14 mouse cellular contexts compared by ENCODE assay signal in genomic region chr5:77269399-77269798, GRCm38 (mm10). TPM values are rescaled to one million over a fixed set of nuclear protein-coding genes. Genes with fewer than 3 reads are reported as not detected.
DNase-seq lines count a peak whose midpoint lies in the region; ATAC-seq and TF ChIP-seq lines count a peak whose summit lies in the region.
"Had no signal": no experiment of that assay in that cellular context is flagged by ENCODE, and none has a peak within 500 bp of the region (broad histone marks: within the 10 kb centered on the region; RNA-seq: fewer than 3 reads in every experiment).

No protein-coding gene starts in this region.

- H3K9ac ChIP-seq in liver, adult 2 months (ENCODE audit: low read depth, low read length), result no peak overlapping the region
- no peak overlapping the region for H3K9ac ChIP-seq in liver, embryonic 12.5 days
- no peak overlapping the region for H3K9ac ChIP-seq in CH12.LX (ENCODE audit: insufficient read depth, low read depth)
- H3K9ac ChIP-seq: forebrain, embryonic 12.5 days; heart, embryonic 15.5 days; limb, embryonic 15.5 days had no signal

- dilution Hi-C loops in CH12.LX (cut with MboI; ENCODE audit: extremely low pct_ligation_motif_present, extremely low pct_unique_long_range_greater_than_20kb, low sequenced_read_pairs), result no loop called here

- peak; percentile 55; the same call in 1 of the 2 replicates for TF ChIP-seq CTCF in liver, adult 2 months (IDR thresholded peaks at IDR 0.05; ENCODE audit: low read depth, low read length)
- peak; percentile 33 to 47; a peak in 3 of 4 replicates for TF ChIP-seq CTCF in CH12.LX (conservative IDR thresholded peaks at IDR 0.05 in 1 of 2, IDR thresholded peaks at IDR 0.05 in 1 of 2; ENCODE audit: low read depth in 2 of 2, low read length in 2 of 2)

- no peaks in the 10 kb centered on the region for H3K9me3 ChIP-seq in liver, embryonic 12.5 days (replicated peaks)
- H3K9me3 ChIP-seq in CH12.LX (replicated peaks; ENCODE audit: low read length), result peaks cover 15% of the 10 kb centered on the region
- H3K9me3 ChIP-seq: forebrain, embryonic 12.5 days; heart, embryonic 15.5 days; limb, embryonic 15.5 days had no signal

- H3K27ac ChIP-seq in liver, adult 2 months (replicated peaks; ENCODE audit: insufficient read depth, low read depth, low read length), result no peak overlapping the region
- no peak overlapping the region for H3K27ac ChIP-seq in liver, embryonic 12.5 days
- H3K27ac ChIP-seq in CH12.LX (ENCODE audit: insufficient read depth, low read depth), result no peak overlapping the region
- H3K27ac ChIP-seq: forebrain, embryonic 12.5 days; heart, embryonic 15.5 days; limb, embryonic 15.5 days had no signal

- DNase-seq in CD4-positive, CD25-positive, alpha-beta regulatory T cell, adult 2 months (ENCODE audit: low read depth, low spot score), result peak; percentile 61
- DNase-seq in liver, adult 2 months (ENCODE audit: extremely low read depth, low read depth, low spot score), result no peak
- DNase-seq in CH12.LX (ENCODE audit: extremely low read depth), result no peak
- peak; percentile 66 for DNase-seq in induced T-regulatory cell, adult 2 months (ENCODE audit: low read depth)
- no peak for DNase-seq in cerebellum, adult 9-10 months
- no peak for DNase-seq in frontal cortex, postnatal 36 days (ENCODE audit: low spot score in 2 of 2)
- DNase-seq: adrenal gland, postnatal 25 days had no signal

- in situ Hi-C loops in CH12.LX (cut with MboI; ENCODE audit: low pct_ligation_motif_present, low pct_unique_long_range_greater_than_20kb, low sequenced_read_pairs), result no loop called here

- no peak for TF ChIP-seq POLR2A in liver, adult 2 months (IDR thresholded peaks at IDR 0.05; ENCODE audit: extremely low read depth, insufficient read depth, low read length)
- no peak for TF ChIP-seq POLR2A in CH12.LX (IDR thresholded peaks at IDR 0.05; ENCODE audit: low read depth, low read length)

- H3K4me2 ChIP-seq in liver, embryonic 12.5 days, result no peak overlapping the region
- 0 out of 2 replicates have a peak overlapping the region, but pooled peaks have one; percentile 45 for H3K4me2 ChIP-seq in CH12.LX (ENCODE audit: insufficient read depth, low read depth, poor library complexity, severe bottlenecking)
- H3K4me2 ChIP-seq: forebrain, embryonic 12.5 days; heart, embryonic 15.5 days; limb, embryonic 15.5 days had no signal

- WGBS in liver, adult 2 months, result 85% methylated on average over 8 of the region's 8 CpGs
- 70% methylated on average over 8 of the region's 8 CpGs for WGBS in liver, embryonic 12.5 days (ENCODE audit: insufficient replicate concordance)

- peaks cover 2% of the 10 kb centered on the region for H3K4me1 ChIP-seq in liver, adult 2 months (ENCODE audit: control insufficient read depth, insufficient read depth, low read length)
- H3K4me1 ChIP-seq in liver, embryonic 12.5 days, result peaks cover 47% of the 10 kb centered on the region
- H3K4me1 ChIP-seq in CH12.LX (ENCODE audit: control insufficient read depth in 1 of 2, insufficient read depth in 2 of 2), result peaks cover 7 to 61% of the 10 kb centered on the region in 2 experiments

- H3K4me3 ChIP-seq in liver, adult 2 months (ENCODE audit: insufficient read depth, low read depth, low read length), result no peak overlapping the region
- H3K4me3 ChIP-seq in liver, embryonic 12.5 days, result no peak overlapping the region
- H3K4me3 ChIP-seq in CH12.LX (replicated peaks in 1 of 3; ENCODE audit: low read depth in 2 of 3, low read length in 2 of 3, poor library complexity in 1 of 3), result no peak overlapping the region
- H3K4me3 ChIP-seq: forebrain, embryonic 12.5 days; heart, embryonic 15.5 days; limb, embryonic 15.5 days; myocyte had no signal

- peaks cover 9% of the 10 kb centered on the region; the same call in 1 of the 2 replicates for H3K36me3 ChIP-seq in liver, adult 2 months (ENCODE audit: control insufficient read depth, insufficient read depth, low read length)
- H3K36me3 ChIP-seq in liver, embryonic 12.5 days, result peaks cover 64% of the 10 kb centered on the region
- H3K36me3 ChIP-seq in CH12.LX (replicated peaks in 1 of 2; ENCODE audit: control insufficient read depth in 1 of 2, insufficient read depth in 1 of 2, low read length in 1 of 2), result peaks cover 35 to 52% of the 10 kb centered on the region in 2 experiments

- H3K79me2 ChIP-seq in liver, adult 2 months (ENCODE audit: control insufficient read depth, insufficient read depth, low read length), result peaks cover 34% of the 10 kb centered on the region
- peaks cover 75% of the 10 kb centered on the region for H3K79me2 ChIP-seq in CH12.LX (replicated peaks; ENCODE audit: control insufficient read depth, extremely low read depth, insufficient read depth, poor library complexity, severe bottlenecking)

- TF ChIP-seq RAD21 in CH12.LX (IDR thresholded peaks at IDR 0.05; ENCODE audit: low read depth, low read length), result no peak

- ATAC-seq in CD4-positive, CD25-positive, alpha-beta regulatory T cell, adult 4 months, result no peak
- no peak for ATAC-seq in liver, embryonic 12.5 days

- TF ChIP-seq EP300 in CH12.LX (IDR thresholded peaks at IDR 0.05; ENCODE audit: low read length), result no peak

- H3K27me3 ChIP-seq in liver, adult 2 months (ENCODE audit: control insufficient read depth, insufficient read depth, low read length), result no peaks in the 10 kb centered on the region
- H3K27me3 ChIP-seq in liver, embryonic 12.5 days (replicated peaks), result no peaks in the 10 kb centered on the region
- no peaks in the 10 kb centered on the region for H3K27me3 ChIP-seq in CH12.LX (replicated peaks)
- H3K27me3 ChIP-seq: forebrain, embryonic 12.5 days; heart, embryonic 15.5 days; limb, embryonic 15.5 days had no signal

TF ChIP-seq in CH12.LX, 34 proteins besides CTCF, POLR2A, EP300 and RAD21:
- TF ChIP-seq JUND (conservative IDR thresholded peaks at IDR 0.05; ENCODE audit: low read depth, low read length), result no peak
- no peak for TF ChIP-seq JUN (IDR thresholded peaks at IDR 0.05; ENCODE audit: insufficient read depth, low read depth, low read length)
- TF ChIP-seq SMC3 (IDR thresholded peaks at IDR 0.05; ENCODE audit: low read depth, low read length), result 0 out of 2 replicates have a peak, but pooled peaks have one; percentile 7
- no peak for TF ChIP-seq HCFC1 (IDR thresholded peaks at IDR 0.05; ENCODE audit: low read depth, low read length)
- no peak for TF ChIP-seq E2F4 (IDR thresholded peaks at IDR 0.05; ENCODE audit: insufficient replicate concordance, low read depth, low read length)

RNA-seq across cellular contexts. Expression of gene Rest, which starts 4.1 kb away (rescaled TPM):
- 10 to 100 TPM; 12.7 to 16.2 TPM for polyA plus RNA-seq in CD4-positive, CD25-positive, alpha-beta regulatory T cell, adult 4 months (2017; shearing (Covaris generic))
- total RNA-seq in liver, adult 2 months (2014; rRNA removed), result 9.8 and 9.9 TPM in 2 replicates
- 3.3 and 3.7 TPM in 2 replicates for polyA plus RNA-seq in liver, adult 2 months (2012; rRNA removed)
- 12.3 and 12.9 TPM in 2 replicates for polyA plus RNA-seq in liver, embryonic 12.5 days (2016; fragmentation: Nextera tagmentation; extraction: Ambion mirVana)
- total RNA-seq in CH12.LX (2012; rRNA removed) (15.4 and 15.9 TPM in 2 replicates), CH12.LX (2014; rRNA removed) (16.5 and 16.8 TPM in 2 replicates)
- 7.4 and 7.8 TPM in 2 replicates for polyA plus RNA-seq in CH12.LX (2012; ENCODE audit: insufficient read length, low read depth)

RNA-seq across cellular contexts. Expression of gene Noa1, which starts 40.5 kb away (rescaled TPM):
- 1 to 10 TPM; 2.2 to 5.7 TPM for polyA plus RNA-seq in CD4-positive, CD25-positive, alpha-beta regulatory T cell, adult 4 months (2017; shearing (Covaris generic))
- total RNA-seq in liver, adult 2 months (2014; rRNA removed), result 4.2 and 6.2 TPM in 2 replicates
- polyA plus RNA-seq in liver, adult 2 months (2012; rRNA removed), result 7.5 and 8.6 TPM in 2 replicates
- polyA plus RNA-seq in liver, embryonic 12.5 days (2016; fragmentation: Nextera tagmentation; extraction: Ambion mirVana), result 40.7 and 44.9 TPM in 2 replicates
- 25.8 and 33.0 TPM in 2 replicates for total RNA-seq in CH12.LX (2012; rRNA removed)
- total RNA-seq in CH12.LX (2014; rRNA removed), result 44.3 and 45.7 TPM in 2 replicates
- polyA plus RNA-seq in CH12.LX (2012; ENCODE audit: insufficient read length, low read depth), result 59.4 and 60.7 TPM in 2 replicates

RNA-seq across cellular contexts. Expression of gene Polr2b, which starts 40.5 kb away (rescaled TPM):
- polyA plus RNA-seq in CD4-positive, CD25-positive, alpha-beta regulatory T cell, adult 4 months (2017; shearing (Covaris generic)), result 10 to 100 TPM; 53.9 to 67.1 TPM
- 31.6 and 43.3 TPM in 2 replicates for total RNA-seq in liver, adult 2 months (2014; rRNA removed)
- polyA plus RNA-seq in liver, adult 2 months (2012; rRNA removed), result 24.3 and 31.0 TPM in 2 replicates
- polyA plus RNA-seq in liver, embryonic 12.5 days (2016; fragmentation: Nextera tagmentation; extraction: Ambion mirVana), result 46.0 and 49.1 TPM in 2 replicates
- total RNA-seq in CH12.LX (2012; rRNA removed), result 133 and 140 TPM in 2 replicates
- total RNA-seq in CH12.LX (2014; rRNA removed), result 119 and 129 TPM in 2 replicates
- 78.0 and 88.0 TPM in 2 replicates for polyA plus RNA-seq in CH12.LX (2012; ENCODE audit: insufficient read length, low read depth)

RNA-seq across cellular contexts. Expression of gene Spink2, which starts 58.1 kb away (rescaled TPM):
- polyA plus RNA-seq in CD4-positive, CD25-positive, alpha-beta regulatory T cell, adult 4 months (2017; shearing (Covaris generic)), result not detected
- total RNA-seq in liver, adult 2 months (2014; rRNA removed), result not detected in 2 replicates
- 0.16 TPM in 1 of 2 replicates, not detected in the other for polyA plus RNA-seq in liver, adult 2 months (2012; rRNA removed)
- polyA plus RNA-seq in liver, embryonic 12.5 days (2016; fragmentation: Nextera tagmentation; extraction: Ambion mirVana), result 0.23 TPM in 1 of 2 replicates, not detected in the other
- total RNA-seq in CH12.LX (2012; rRNA removed), result 0.42 and 0.55 TPM in 2 replicates
- not detected in 2 replicates for total RNA-seq in CH12.LX (2014; rRNA removed)
- 0.67 and 1.3 TPM in 2 replicates for polyA plus RNA-seq in CH12.LX (2012; ENCODE audit: insufficient read length, low read depth)
- total RNA-seq: adrenal gland, postnatal 25 days; common myeloid progenitor, adult 5-6 weeks had no signal
- polyA plus RNA-seq: myocyte had no signal

Comparison
In these comparisons a context has a peak if more than half of its experiments do, and no peak if none do; other contexts are left out.
1. DNase-seq: peak in CD4-positive, CD25-positive, alpha-beta regulatory T cell, adult 2 months (single experiment) and induced T-regulatory cell, adult 2 months (single experiment); none in liver, adult 2 months (single experiment), CH12.LX (single experiment), cerebellum, adult 9-10 months (single experiment) and frontal cortex, postnatal 36 days (0 of 2).